Mouse (Mus musculus): Measurements from ENCODE around the gene Gm5662. TPM values are rescaled to one million over a fixed set of nuclear protein-coding genes. Genes with fewer than 3 reads are reported as not detected.

The Gm5662 gene
- polyA plus RNA-seq, 1 experiment from 2014 or later = not detected

Other genes starting within 250 kb of the Gm5662 start
- not detected in 2 replicates for gene Gm2056, start 247.5 kb downstream of the Gm5662 start, polyA plus RNA-seq (2015; fragmentation: Nextera tagmentation; extraction: Ambion mirVana)
- not detected in 2 replicates for gene Gm16368, start 190.8 kb downstream of the Gm5662 start, polyA plus RNA-seq (2015; fragmentation: Nextera tagmentation; extraction: Ambion mirVana)
- gene Gm10436, start 92.4 kb downstream of the Gm5662 start, polyA plus RNA-seq (2015; fragmentation: Nextera tagmentation; extraction: Ambion mirVana) = not detected in 2 replicates
- not detected in 2 replicates for gene Gm8332, start 24.4 kb downstream of the Gm5662 start, polyA plus RNA-seq (2015; fragmentation: Nextera tagmentation; extraction: Ambion mirVana)
- not detected in 2 replicates for gene Gm5039, start 49.5 kb upstream of the Gm5662 start, polyA plus RNA-seq (2015; fragmentation: Nextera tagmentation; extraction: Ambion mirVana)
- 33.3 and 35.1 TPM in 2 replicates for gene Adck1, start 86.1 kb upstream of the Gm5662 start, polyA plus RNA-seq (2015; fragmentation: Nextera tagmentation; extraction: Ambion mirVana)